Mouse (Mus musculus) intestine, embryonic 14.5 days (tissue): ENCODE data around the gene Abca4. TPM values are rescaled to one million over a fixed set of nuclear protein-coding genes. Genes with fewer than 3 reads are reported as not detected.

Experiments
- ATAC-seq: fragments of 200-750 bp; cut with Nextera tagmentation; replicated peaks from 2 replicates; pipeline ENCODE4 v1.8.0; 2017; ENCODE audit warnings: low read depth, moderate number of reproducible peaks, moderate TSS enrichment, moderate library complexity; ENCODE audit not compliant: low FRiP score, low TSS enrichment
- DNase-seq: peaks from one replicate; pipeline ENCODE4 v3.0.0-alpha.2; 2018; ENCODE audit warnings: low spot score
- H3K27ac ChIP-seq: fragments of 300-500 bp; sonication (generic); 2 replicates; pipeline ENCODE4 v1.5.1; 2014; ENCODE audit warnings: low read depth, mild to moderate bottlenecking, control low read depth
- H3K27me3 ChIP-seq: fragments of 300-500 bp; sonication (generic); replicated peaks from 2 replicates; pipeline ENCODE4 v1.6.1; 2014; ENCODE audit warnings: low read length, control low read depth; ENCODE audit not compliant: control insufficient read depth, insufficient read depth
- H3K36me3 ChIP-seq: fragments of 300-500 bp; sonication (generic); 2 replicates; pipeline ENCODE4 v1.6.1; 2014; ENCODE audit warnings: low read length, control low read depth; ENCODE audit not compliant: control insufficient read depth, insufficient read depth
- H3K4me1 ChIP-seq: fragments of 300-500 bp; sonication (generic); replicated peaks from 2 replicates; pipeline ENCODE4 v1.6.1; 2014; ENCODE audit warnings: low read length, control low read depth, mixed read lengths; ENCODE audit not compliant: control insufficient read depth, insufficient read depth
- H3K4me2 ChIP-seq: fragments of 300-500 bp; sonication (generic); 2 replicates; pipeline ENCODE4 v1.6.1; 2014; ENCODE audit warnings: low read length
- H3K4me3 ChIP-seq: fragments of 300-500 bp; sonication (generic); 2 replicates; pipeline ENCODE4 v1.5.1; 2014; ENCODE audit warnings: low read depth, low read length, control low read depth, mixed read lengths
- H3K9ac ChIP-seq: fragments of 300-500 bp; sonication (generic); 2 replicates; pipeline ENCODE4 v1.6.1; 2014; ENCODE audit warnings: mild to moderate bottlenecking, low read length
- H3K9me3 ChIP-seq: fragments of 300-500 bp; sonication (generic); 2 replicates; pipeline ENCODE4 v1.6.1; 2016; ENCODE audit warnings: low read length, control low read depth; ENCODE audit not compliant: control insufficient read depth
- WGBS: fragments of 180-500 bp; shearing (Covaris S2); extraction: QIAGEN DNeasy Blood & Tissue Kit; methylation state at CpG from one replicate; pipeline ENCODE4 v1.1.7; 2014; 5-methylcytosine and 5-hydroxymethylcytosine counted together
- polyA plus RNA-seq: library from polyadenylated mRNA; unstranded; fragments of >200 nt; fragmentation: Nextera tagmentation; extraction: Ambion mirVana; gene quantifications from 2 replicates; pipeline ENCODE4 v1.2.1, GENCODE M21; 2014

Abca4 gene
- polyA plus RNA-seq, 1 experiment from 2014 or later: 0.99 TPM

GRCm38 (mm10) chr3:122131633-122132032 is 87.4 kb downstream of the Abca4 start:
- 0 out of 2 replicates have a peak overlapping the region, but pooled peaks have one; percentile 27 for H3K27ac ChIP-seq

GRCm38 (mm10) chr3:122133255-122133654 is 89.0 kb downstream of the Abca4 start:
- ATAC-seq (no peak), DNase-seq (no peak)
- H3K9me3 ChIP-seq: no peaks in the 10 kb centered on the region
- no peak overlapping the region for H3K9ac ChIP-seq
- no peaks in the 10 kb centered on the region for H3K36me3 ChIP-seq
- no peak overlapping the region for H3K4me3 ChIP-seq
- no peaks in the 10 kb centered on the region for H3K27me3 ChIP-seq
- WGBS: 30% methylated on average over 5 of the region's 5 CpGs
- H3K4me1 ChIP-seq: peaks cover 13% of the 10 kb centered on the region; the same call in 1 of the 2 replicates
- no peak overlapping the region for H3K4me2 ChIP-seq
- peak overlapping the region; percentile 6; the same call in 1 of the 2 replicates for H3K27ac ChIP-seq

More at GRCm38 (mm10) chr3:122131633-122132032, 87.4 kb downstream of the Abca4 start:
- WGBS: 26% methylated on average over 3 of the region's 3 CpGs
- Histone ChIP-seq H3K9me3 (no peaks in the 10 kb centered on the region), H3K9ac (no peak overlapping the region), H3K4me1 (peaks cover 13% of the 10 kb centered on the region; the same call in 1 of the 2 replicates), H3K36me3 (no peaks in the 10 kb centered on the region), H3K4me3 (no peak overlapping the region), H3K4me2 (no peak overlapping the region), H3K27me3 (no peaks in the 10 kb centered on the region)
- DNase-seq (no peak), ATAC-seq (no peak)

GRCm38 (mm10) chr3:122133840-122134239 is 89.6 kb downstream of the Abca4 start:
- H3K9me3 ChIP-seq: no peaks in the 10 kb centered on the region
- H3K4me2 ChIP-seq: no peak overlapping the region
- no peak for ATAC-seq
- no peaks in the 10 kb centered on the region for H3K27me3 ChIP-seq
- DNase-seq: no peak
- no peak overlapping the region for H3K4me3 ChIP-seq
- WGBS: 32% methylated on average over 6 of the region's 6 CpGs
- H3K36me3 ChIP-seq: no peaks in the 10 kb centered on the region
- H3K4me1 ChIP-seq: peaks cover 9% of the 10 kb centered on the region; the same call in 1 of the 2 replicates
- peak overlapping the region; percentile 6; the same call in 1 of the 2 replicates for H3K27ac ChIP-seq
- no peak overlapping the region for H3K9ac ChIP-seq

- Histone ChIP-seq H3K4me3 (no peak overlapping the region), H3K27ac (no peak overlapping the region), H3K9me3 (no peaks in the 10 kb centered on the region), H3K27me3 (no peaks in the 10 kb centered on the region), H3K36me3 (no peaks in the 10 kb centered on the region), H3K9ac (no peak overlapping the region), H3K4me1 (no peaks in the 10 kb centered on the region), H3K4me2 (no peak overlapping the region)
- peak; percentile 77 for DNase-seq
- 63% methylated on average over 18 of the region's 18 CpGs for WGBS
- peak; percentile 50; the same call in 1 of the 2 replicates for ATAC-seq
Observed at GRCm38 (mm10) chr3:122140589-122141400, 96.6 kb downstream of the Abca4 start.

- H3K9me3 ChIP-seq: no peaks in the 10 kb centered on the region
- H3K27me3 ChIP-seq: no peaks in the 10 kb centered on the region
- H3K36me3 ChIP-seq: no peaks in the 10 kb centered on the region
- no peak for DNase-seq
- no peak overlapping the region for H3K9ac ChIP-seq
- 74% methylated on average over 9 of the region's 9 CpGs for WGBS
- no peak overlapping the region for H3K27ac ChIP-seq
- no peak for ATAC-seq
- H3K4me2 ChIP-seq: no peak overlapping the region
- no peaks in the 10 kb centered on the region for H3K4me1 ChIP-seq
- no peak overlapping the region for H3K4me3 ChIP-seq
Observed at GRCm38 (mm10) chr3:122142256-122142922, 98.1 kb downstream of the Abca4 start.

GRCm38 (mm10) chr3:122143432-122143831 is 99.2 kb downstream of the Abca4 start:
- no peak overlapping the region for H3K4me2 ChIP-seq
- H3K4me1 ChIP-seq: no peaks in the 10 kb centered on the region
- no peaks in the 10 kb centered on the region for H3K27me3 ChIP-seq
- no peak for DNase-seq
- H3K4me3 ChIP-seq: no peak overlapping the region
- no peak overlapping the region for H3K27ac ChIP-seq
- no peaks in the 10 kb centered on the region for H3K9me3 ChIP-seq
- 72% methylated on average over 3 of the region's 3 CpGs for WGBS
- H3K36me3 ChIP-seq: no peaks in the 10 kb centered on the region
- ATAC-seq: no peak
- H3K9ac ChIP-seq: no peak overlapping the region

- DNase-seq: no peak
- 94% methylated on average over 3 of the region's 3 CpGs for WGBS
- H3K4me2 ChIP-seq: no peak overlapping the region
- H3K4me3 ChIP-seq: no peak overlapping the region
- H3K27ac ChIP-seq: no peak overlapping the region
- H3K9me3 ChIP-seq: no peaks in the 10 kb centered on the region
- no peaks in the 10 kb centered on the region for H3K4me1 ChIP-seq
- H3K36me3 ChIP-seq: no peaks in the 10 kb centered on the region
- ATAC-seq: no peak
- H3K9ac ChIP-seq: no peak overlapping the region
- H3K27me3 ChIP-seq: no peaks in the 10 kb centered on the region
Observed at GRCm38 (mm10) chr3:122145430-122145829, 101.2 kb downstream of the Abca4 start.

- Histone ChIP-seq H3K9me3 (no peaks in the 10 kb centered on the region), H3K27ac (no peak overlapping the region), H3K27me3 (no peaks in the 10 kb centered on the region), H3K9ac (no peak overlapping the region), H3K4me2 (no peak overlapping the region), H3K4me3 (no peak overlapping the region), H3K4me1 (peaks cover 11% of the 10 kb centered on the region; the same call in 1 of the 2 replicates), H3K36me3 (no peaks in the 10 kb centered on the region)
- WGBS: 80% methylated on average over 7 of the region's 7 CpGs
- ATAC-seq: no peak
- DNase-seq: no peak
Observed at GRCm38 (mm10) chr3:122150836-122151235, 106.6 kb downstream of the Abca4 start.
